Mouse (Mus musculus) gonadal fat pad, adult 2 months (tissue): ENCODE data around the gene Arhgap31. TPM values are rescaled to one million over a fixed set of nuclear protein-coding genes. Genes with fewer than 3 reads are reported as not detected.

ENCODE experiments used
- DNase-seq: peaks from one replicate; pipeline ENCODE4 v3.0.0-alpha.2; 2012; ENCODE audit warnings: low read depth
- polyA plus RNA-seq: library from polyadenylated mRNA; depleted of rRNA; stranded (reverse); fragments of >200 nt; gene quantifications from 2 replicates; pipeline ENCODE4 v1.2.3, GENCODE M21; 2012

Arhgap31 gene
- polyA plus RNA-seq, 1 experiment = 13.1 TPM

- no peak for DNase-seq
Measured at GRCm38 (mm10) chr16:38606509-38606908, 106.6 kb downstream of the Arhgap31 start.

GRCm38 (mm10) chr16:38602989-38603804 lies 109.9 kb downstream of the Arhgap31 start:
- no peak for DNase-seq

GRCm38 (mm10) chr16:38598986-38599680 lies 113.9 kb downstream of the Arhgap31 start:
- peak; percentile 76 for DNase-seq

- no peak for DNase-seq
Measured at GRCm38 (mm10) chr16:38596651-38597050, 116.4 kb downstream of the Arhgap31 start.

GRCm38 (mm10) chr16:38596099-38596498 lies 117.0 kb downstream of the Arhgap31 start:
- DNase-seq = no peak

- no peak for DNase-seq
Measured at GRCm38 (mm10) chr16:38594435-38594834, 118.6 kb downstream of the Arhgap31 start.

GRCm38 (mm10) chr16:38592946-38593345 lies 120.1 kb downstream of the Arhgap31 start:
- no peak for DNase-seq

- no peak for DNase-seq
Measured at GRCm38 (mm10) chr16:38592026-38592678, 120.9 kb downstream of the Arhgap31 start.

- no peak for DNase-seq
Measured at GRCm38 (mm10) chr16:38591506-38591905, 121.6 kb downstream of the Arhgap31 start.

GRCm38 (mm10) chr16:38587572-38587971 lies 125.5 kb downstream of the Arhgap31 start:
- no peak for DNase-seq

- no peak for DNase-seq
Measured at GRCm38 (mm10) chr16:38587163-38587562, 125.9 kb downstream of the Arhgap31 start.

- no peak for DNase-seq
Measured at GRCm38 (mm10) chr16:38585186-38585585, 127.9 kb downstream of the Arhgap31 start.

- DNase-seq = no peak
Measured at GRCm38 (mm10) chr16:38584761-38585160, 128.3 kb downstream of the Arhgap31 start.

GRCm38 (mm10) chr16:38571481-38571880 lies 141.6 kb downstream of the Arhgap31 start:
- no peak for DNase-seq

GRCm38 (mm10) chr16:38568192-38568591 lies 144.9 kb downstream of the Arhgap31 start:
- DNase-seq = no peak

- DNase-seq = no peak
Measured at GRCm38 (mm10) chr16:38563516-38563915, 149.6 kb downstream of the Arhgap31 start.

- DNase-seq = no peak
Measured at GRCm38 (mm10) chr16:38562968-38563327, 150.1 kb downstream of the Arhgap31 start.

GRCm38 (mm10) chr16:38562131-38562967 lies 150.7 kb downstream of the Arhgap31 start:
- no peak for DNase-seq

- no peak for DNase-seq
Measured at GRCm38 (mm10) chr16:38558221-38558748, 154.8 kb downstream of the Arhgap31 start, which contains the start of gene Tmem39a. Gene Tmem39a (plus strand): TSS chr16:38558698.

GRCm38 (mm10) chr16:38555988-38556387 lies 157.1 kb downstream of the Arhgap31 start:
- no peak for DNase-seq
